Mouse (Mus musculus): Measurements from ENCODE around the gene Cbr4. TPM values are rescaled to one million over a fixed set of nuclear protein-coding genes. Genes with fewer than 3 reads are reported as not detected.

Cbr4 gene
- 10 to 100 TPM; 10.2 to 15.1 TPM for total RNA-seq (2023)

GRCm38 (mm10) chr8:61487597-61488156, at the start of gene Cbr4:
Gene Cbr4, plus strand, starts transcription at chr8:61487734.

Measured in monocyte, adult 59 days (primary cell).